Mouse (Mus musculus): ENCODE data around the gene Fhod1.

- TF ChIP-seq CTCF (IDR thresholded peaks at IDR 0.05; ENCODE audit: insufficient read depth, low read depth, low read length), result no peak
- no peak for TF ChIP-seq POLR2A (IDR thresholded peaks at IDR 0.05; ENCODE audit: insufficient read depth, low read depth, low read length)
These were observed 16.3 kb downstream of the Fhod1 start for GRCm38 (mm10) chr8:105331469-105331868.

Data from olfactory bulb, adult 2 months (tissue).